Mouse (Mus musculus) spleen, embryonic (tissue): ENCODE results near the gene Pkm.

Experiments used
- CTCF ChIA-PET: fragments of 350-600 bp; sonication (Branson Sonifier 250); formaldehyde crosslinking; loops from one replicate; lab custom pipeline; 2022; lab: Charles Lee

Gene Pkm

DNA sequence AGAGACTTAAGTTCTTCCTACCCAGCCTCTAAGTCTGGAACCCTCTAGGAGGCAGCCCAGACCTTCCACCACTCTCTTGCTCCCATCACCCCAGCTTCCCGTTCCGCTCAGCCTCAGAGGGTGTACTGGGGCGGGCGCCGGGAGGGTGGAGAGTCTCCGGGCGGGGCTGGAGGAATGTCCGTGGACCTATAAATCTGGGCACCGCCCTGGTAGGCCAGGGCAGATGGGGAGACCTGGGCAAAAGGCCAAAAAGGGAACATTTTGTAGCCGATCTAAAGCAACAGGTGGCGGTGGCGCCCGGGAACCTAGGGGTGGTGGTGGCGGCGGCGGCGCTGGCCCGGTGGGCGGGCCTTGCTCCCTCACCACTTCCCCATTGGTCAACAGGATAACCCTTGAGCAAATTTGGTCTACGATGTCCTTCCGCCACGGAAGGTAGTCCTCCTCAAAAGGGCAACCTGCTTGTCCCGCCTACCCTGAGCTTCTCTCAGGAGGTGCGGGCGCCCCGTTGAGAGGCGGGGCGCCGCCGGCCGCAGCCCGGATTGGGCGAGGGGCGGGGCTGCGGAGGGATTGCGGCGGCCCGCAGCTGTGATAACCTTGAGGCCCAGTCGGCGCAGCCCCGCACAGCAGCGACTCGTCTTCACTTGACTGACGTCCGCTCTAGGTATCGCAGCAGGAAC, at the start of gene Pkm:
Gene Pkm (plus strand): TSS at position 411 of the 677 bp plus-strand sequence.
- CTCF ChIA-PET: no interaction called here

DNA sequence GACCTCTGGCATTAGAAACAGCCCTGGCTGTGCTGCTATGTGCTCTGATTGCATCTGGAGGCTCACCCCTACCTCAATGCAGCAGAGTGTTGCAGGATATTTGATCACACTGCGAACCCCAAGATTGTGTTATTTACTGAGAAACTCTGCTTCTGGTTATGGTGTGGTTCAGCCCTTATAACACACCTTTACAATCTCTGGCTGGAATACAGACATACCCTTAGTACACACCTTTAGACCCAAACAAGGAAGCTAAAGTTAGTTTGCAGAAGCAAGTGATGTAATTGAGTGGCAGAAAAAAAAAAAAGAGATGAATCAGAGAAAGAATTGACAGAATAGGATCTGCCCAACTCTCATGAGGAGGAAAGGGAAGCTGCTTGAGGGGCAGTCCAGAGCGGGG, 45.2 kb upstream of the Pkm start:
- CTCF ChIA-PET: interaction anchor here (0.6 kb wide), 1 partner anchor 650 kb away, joined by 6 read pairs; no protein-coding TSS in a partner anchor

DNA sequence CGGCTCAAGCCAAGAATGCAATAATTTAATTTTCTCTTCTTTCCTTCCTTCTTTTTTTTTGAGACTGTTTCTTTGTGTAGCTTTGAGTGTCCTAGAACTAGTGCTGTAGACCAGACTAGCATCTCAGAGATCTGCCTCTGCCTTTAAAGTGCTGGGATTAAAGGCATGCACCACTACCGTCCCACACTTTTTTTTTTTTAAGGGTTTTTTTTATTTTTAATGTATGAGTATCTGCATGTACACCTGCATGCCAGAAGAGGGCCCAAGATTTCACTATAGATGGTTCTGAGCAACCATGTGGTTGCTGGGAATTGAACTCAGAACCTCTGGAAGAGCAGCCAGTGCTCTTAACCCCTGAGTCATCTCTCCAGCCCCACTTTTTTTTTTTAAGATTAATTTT, 40.4 kb upstream of the Pkm start:
- CTCF ChIA-PET: no interaction called here

DNA sequence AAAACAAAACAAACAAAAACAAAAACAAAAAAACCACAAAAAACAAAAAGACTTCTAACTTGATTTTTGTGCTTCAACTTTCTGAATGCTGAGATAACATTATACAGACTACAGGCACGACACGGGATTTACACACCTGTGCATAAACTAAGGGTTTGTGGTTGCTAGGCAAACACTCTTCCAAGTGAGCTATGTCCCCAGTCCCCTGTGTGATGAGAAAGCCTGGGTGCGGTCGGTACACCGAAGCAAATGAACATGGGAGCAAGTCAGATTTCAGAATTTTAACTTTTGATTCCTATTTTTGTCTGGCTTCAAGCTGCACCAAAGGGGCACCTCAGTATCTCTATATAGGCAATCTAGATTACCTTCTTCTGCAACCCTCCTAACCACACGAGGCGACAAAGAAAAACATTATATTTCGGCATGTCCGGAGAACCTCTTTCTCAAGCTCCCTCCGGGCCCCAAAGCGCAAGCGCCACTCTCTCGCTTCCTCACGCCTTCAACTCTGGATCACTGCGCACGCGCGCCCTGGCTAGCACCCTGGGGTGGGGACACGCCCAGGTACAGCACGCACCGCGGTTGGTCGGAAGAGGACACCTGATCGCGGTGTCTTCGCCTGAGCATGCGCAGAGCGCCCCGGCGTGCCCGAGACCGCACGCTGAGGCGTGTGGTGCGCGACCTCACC, 39.4 kb upstream of the Pkm start, which contains the start of gene Parp6:
Gene Parp6 (plus strand): TSS at position 663 of the 685 bp plus-strand sequence.
- CTCF ChIA-PET: no interaction called here

DNA sequence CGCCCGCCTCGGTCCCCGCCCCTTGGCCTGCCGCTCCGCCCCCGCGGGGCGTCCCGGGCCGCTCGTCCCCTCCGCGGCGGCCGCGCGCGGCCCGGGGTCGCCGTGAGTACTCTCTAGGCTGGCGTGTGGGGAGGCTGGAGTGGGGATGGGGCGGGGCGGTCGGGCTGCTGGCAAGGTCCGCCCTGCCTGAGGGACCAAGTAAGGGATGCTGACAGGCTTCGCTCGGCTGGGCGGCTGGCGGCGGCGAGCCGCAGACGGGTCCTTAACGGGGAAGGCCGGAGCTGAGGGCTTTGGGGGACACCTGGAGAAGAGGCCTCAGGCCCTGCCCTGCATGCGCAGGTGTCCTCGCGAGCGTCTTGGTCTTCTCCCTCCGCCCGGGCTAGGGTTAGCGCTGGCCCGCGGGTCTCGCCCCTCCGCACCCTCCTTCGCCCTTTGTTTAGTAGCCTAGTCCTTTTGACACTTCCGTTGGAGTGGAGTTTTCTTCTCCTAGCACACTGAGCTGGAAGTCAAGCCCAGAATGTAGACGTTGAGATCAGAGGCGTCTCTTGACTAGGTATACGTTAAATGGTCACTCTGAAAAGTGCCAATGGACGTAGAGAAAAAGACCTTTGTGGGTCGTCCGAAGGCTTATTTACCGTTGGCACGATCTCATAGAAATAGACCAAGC, 38.7 kb upstream of the Pkm start:
- CTCF ChIA-PET: interaction anchor here (0.7 kb wide), 1 partner anchor 195 kb away, joined by 7 read pairs; no protein-coding TSS in a partner anchor

DNA sequence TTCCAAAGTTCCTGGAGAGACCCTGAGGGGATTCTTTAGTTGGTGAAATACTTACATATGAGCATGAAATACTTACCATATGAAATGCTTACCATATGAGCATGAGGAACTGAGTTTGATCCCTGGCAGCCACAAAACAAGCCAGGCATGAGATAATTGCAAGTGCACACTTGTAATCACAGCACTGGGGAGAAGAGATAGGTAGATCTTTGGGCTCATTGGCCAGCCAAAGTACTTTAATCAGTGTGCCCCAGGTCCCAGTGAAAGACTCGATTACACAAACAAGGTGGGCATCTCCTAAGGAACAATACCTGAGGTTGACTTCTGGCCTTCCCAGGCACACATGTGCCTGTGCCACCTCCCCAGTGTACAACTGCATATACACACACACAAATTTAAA, 17.8 kb upstream of the Pkm start:
- CTCF ChIA-PET: no interaction called here

DNA sequence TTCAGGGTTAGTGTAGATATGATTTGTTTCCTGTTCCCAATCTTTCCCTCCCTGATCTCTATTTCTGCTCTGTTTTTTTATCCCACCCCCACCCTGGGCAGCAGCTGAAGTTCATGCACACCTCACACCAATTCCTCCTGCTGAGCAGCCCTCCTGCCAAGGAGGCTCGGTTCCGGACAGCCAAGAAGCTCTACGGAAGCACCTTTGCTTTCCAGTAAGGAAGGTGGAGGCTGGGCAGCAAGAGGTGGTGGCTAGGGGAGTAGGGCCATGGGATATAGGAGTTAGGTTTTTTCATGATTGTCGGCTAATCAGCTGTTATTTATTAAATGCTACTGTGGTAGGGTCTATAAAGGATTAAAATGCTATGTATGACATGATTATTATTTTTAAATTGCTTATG, 16.2 kb upstream of the Pkm start:
- CTCF ChIA-PET: interaction anchor here (0.6 to 0.9 kb wide), 2 partner anchors 21 to 147 kb away, joined by 5 to 8 read pairs; no protein-coding TSS in a partner anchor

DNA sequence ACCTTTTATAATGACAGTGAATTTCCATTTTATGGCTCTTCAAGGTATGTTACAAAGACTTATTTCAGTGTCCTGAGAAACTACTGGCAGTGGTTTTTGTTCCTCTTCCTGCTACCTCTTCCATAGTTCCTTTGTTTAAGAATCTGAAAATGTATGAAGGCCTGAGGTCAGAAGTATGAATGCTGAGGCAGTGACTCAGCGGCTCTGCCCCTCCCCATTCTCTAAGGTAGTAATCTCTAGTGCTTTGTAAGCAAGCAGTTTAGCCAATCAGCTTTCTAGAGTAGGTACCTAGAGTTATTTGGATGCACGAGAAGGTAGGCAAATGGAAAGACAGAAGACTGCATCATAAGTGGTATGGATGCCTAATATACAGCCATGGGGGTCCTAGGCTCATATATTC, 14.8 kb upstream of the Pkm start:
- CTCF ChIA-PET: no interaction called here

DNA sequence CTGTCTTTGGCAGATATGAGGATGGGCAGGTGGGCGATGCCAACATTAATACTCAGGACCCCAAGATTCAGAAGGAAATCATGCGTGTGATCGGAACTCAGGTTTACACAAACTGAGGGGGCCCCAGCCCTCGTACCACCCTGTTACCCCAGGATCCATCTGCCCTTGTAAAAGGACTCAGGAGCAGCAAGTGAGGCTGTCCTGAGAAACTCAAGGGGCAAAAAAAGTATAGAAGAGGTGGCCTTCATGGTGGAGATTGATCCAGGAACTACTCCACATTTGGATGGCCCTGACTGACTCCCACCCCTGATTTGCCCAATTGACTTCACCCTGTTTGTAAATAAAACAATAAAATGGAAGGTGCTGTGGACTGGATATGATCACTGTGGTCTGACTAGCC, 6.3 kb upstream of the Pkm start:
- CTCF ChIA-PET: no interaction called here

DNA sequence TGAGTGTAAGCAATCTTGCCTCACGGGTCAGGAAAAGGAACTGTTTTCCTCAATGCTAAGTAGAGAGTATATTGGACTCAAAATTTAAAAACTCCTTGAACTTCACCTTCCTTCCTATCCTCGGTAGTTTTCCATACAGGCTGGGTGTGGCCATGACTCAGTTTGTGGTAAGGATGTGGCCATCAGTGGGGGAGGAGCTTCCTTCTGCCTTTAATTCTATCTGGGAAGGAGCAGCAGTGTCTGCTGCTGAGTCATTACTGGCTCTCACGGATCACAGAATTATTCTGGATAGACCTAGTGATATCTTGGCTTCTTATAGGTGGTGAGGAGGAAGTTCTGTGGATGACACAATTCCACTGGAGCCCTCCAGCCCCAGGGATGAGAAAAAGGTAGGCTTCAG, 2.8 kb upstream of the Pkm start:
- CTCF ChIA-PET: no interaction called here

DNA sequence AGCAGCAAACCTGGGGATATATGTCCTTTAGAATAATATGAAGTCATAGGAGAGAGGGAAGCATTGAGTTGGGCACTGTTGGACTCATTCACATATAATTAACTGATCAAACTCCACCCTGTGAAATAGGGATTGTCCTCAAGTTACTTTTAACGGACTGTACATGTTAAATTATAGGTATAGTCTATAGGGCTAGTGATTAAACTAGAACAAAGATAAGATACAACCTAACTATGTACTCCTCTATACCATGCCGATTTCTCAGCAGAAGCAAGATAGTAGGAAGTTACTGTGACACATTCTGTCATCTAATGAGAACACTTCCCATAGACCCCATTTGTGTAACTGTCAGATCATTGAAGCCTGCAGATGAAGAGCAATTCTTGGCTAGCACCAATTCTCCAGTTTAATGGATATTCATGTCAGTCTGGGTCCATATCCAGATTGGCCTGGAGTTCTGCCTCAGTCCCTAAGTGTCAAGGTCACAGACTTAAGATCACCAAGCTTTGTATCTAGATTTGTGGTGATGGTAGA, 1.7 kb upstream of the Pkm start:
- CTCF ChIA-PET: no interaction called here

DNA sequence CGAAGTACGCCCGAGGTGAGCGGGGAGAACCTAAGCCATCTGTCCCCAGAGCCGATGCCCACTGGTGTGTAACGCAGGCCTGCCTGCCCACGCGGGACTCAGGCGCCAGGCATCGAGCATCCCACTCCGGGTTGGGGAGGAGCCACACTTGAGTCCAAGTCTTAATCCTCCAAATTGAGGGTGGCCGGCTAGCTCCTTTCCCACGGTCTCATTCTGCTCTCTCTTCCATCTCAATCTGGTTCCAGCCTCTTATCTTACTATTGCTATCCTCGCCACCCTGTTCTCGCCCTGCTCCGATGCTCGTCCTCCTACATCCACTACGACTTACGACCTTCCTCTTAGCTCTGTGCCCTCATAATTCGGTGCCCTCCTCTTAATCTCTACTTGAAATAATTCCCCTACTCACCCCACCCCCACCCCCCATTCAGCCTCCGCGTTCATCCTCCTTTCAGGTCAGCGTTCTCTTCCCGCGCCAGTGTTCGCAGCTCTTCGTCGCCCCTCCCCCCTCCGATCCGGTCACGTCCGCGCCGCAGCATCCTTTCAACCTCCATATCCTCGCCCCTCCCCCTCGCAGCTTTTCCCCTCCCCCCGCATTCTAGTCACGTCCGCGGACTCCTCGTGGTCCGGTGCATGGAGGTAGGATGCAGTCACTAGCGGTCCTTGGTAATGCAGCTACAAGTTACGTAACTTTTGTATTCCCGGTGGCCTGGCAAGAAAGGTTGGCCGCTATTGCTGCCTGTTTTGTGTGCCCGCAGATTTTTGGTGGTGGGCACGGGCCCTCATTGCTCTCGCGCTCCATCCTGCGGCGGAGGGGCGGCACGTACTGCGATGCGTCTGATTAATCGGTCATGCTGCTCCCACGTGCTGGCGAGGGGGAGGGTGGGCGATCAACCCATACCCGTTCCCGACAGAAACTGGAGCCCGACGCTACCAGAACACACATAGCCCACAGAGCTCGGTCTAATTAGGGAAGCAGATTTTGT, 758 bp downstream of the Pkm start:
- CTCF ChIA-PET: interaction anchor here (0.6 kb wide), 1 partner anchor 9 kb away, joined by 3 read pairs; no protein-coding TSS in a partner anchor

DNA sequence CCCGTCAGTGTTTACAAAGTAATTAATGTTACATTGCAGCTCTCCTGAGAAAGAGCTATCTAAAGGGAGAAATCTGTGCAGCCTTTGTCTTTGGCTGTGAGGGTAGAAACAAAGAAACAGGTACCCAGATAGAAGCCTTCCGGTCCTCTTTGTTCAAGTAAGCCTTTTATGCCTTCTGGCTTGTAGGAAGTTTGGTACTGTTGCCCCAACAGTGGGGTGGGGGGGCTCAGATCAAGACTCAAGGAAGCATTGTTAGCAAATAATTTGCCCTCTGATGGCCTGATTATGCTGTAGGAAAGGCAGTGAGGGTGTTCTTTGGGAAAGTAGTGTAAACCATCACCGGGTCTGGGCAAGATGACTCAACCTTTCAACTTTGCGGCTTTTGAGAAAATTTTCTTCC, 2.0 kb downstream of the Pkm start:
- CTCF ChIA-PET: interaction anchor here (1.2 kb wide), 1 partner anchor 16 kb away, joined by 4 read pairs; no protein-coding TSS in a partner anchor

DNA sequence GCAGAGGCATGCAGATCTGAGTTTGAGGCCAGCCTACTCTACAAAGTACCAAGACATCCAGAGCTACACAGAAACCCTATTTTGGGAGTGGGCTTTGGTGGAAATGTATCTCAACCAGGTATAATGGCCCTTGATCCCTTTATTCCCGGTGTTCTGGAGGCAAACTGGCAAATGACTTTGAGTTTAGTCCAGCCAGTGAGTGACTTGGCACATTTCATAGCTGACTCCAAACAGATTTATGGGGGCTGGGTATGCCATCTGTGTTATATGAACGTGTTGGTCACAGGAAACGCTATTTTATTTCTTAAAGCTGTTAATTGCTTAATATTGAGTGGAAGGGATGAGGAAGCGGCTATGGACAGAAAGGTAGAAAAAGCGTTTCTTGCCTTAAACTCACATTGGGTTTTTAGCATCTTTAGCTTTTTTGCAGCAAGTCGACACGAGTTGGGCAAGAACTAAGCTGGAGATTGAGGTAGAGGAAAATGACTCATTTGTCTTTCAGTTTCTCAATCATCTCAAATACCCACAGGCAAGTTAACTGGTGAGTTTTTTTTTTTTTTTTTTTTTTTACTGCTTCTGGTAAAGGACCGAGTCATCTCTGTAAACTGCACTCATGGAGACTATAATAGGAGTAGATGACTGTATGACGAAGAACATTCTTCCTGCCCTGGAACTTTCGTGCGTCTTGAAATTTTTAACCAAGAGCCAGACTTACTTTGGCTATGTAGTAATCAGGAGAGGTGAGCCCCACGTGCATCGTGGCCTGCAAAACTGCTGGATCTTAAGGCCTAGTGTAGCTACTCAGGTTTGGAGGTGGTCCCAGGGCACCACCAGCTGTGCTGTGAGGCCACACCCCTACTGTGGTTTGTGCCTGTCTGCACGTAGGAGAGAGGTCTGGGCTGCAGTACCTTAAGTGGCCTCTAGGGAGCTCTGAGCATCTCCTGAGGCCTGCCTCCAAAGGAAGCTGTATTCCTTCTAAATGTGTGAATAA, 3.2 kb downstream of the Pkm start:
- CTCF ChIA-PET: interaction anchor here (1.2 kb wide), 1 partner anchor 15 kb away, joined by 4 read pairs; no protein-coding TSS in a partner anchor

DNA sequence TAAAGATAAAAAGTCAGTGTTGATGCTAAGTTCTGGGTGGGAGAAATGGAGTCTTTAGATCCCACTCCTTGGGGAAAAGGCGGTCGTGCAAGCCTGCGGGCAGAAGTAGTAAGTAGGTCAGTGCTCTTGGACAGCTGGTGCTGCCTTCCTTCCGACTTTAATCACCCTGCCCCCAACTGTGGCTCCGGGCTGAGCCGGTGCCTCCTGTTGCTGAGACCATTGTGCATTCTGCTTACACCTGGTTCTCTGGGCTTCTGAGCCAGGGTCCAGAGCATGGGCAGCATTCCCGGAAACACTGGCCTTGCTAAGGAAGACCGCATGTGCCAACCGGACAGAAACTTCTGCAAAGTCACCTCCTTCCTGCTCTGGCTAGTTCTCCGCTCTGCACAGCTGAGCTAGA, 4.3 kb downstream of the Pkm start:
- CTCF ChIA-PET: interaction anchor here (1.0 kb wide), 1 partner anchor 9 kb away, joined by 4 read pairs; no protein-coding TSS in a partner anchor

DNA sequence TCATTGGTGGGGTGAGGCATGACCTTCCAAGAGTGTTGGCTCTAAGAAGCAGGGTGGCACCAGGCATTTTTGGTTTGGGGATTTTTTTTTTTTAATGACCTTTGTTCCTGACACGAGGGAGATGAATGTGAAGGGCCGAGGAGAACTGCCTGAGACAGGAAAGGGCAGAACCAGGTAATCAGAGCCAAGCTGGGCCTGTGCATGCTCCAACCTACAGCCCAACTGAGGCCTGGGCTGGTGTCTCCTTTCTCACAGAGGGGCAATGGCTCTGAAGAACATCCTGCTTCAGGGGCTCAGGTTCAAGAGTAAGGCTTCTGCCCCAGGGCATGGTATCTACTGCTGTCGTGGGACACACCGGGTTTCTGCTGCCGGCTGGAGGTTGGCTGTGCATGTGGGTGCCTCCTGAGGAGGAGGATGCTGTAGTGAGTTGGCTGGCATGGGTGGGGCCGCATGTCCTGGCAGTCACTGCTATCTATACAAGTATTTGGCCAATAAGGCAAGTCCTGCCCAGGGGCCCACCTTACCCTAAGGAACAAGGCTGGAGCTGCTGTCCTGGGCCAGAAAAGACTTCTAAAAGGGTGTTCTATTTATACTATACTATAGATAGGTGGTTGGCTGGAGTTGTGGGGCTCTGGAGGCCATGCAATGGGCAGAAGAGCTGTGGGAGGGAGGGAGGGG, 5.3 kb downstream of the Pkm start:
- CTCF ChIA-PET: interaction anchor here (0.7 kb wide), 2 partner anchors 20 to 322 kb away, joined by 4 to 12 read pairs; no protein-coding TSS in a partner anchor

DNA sequence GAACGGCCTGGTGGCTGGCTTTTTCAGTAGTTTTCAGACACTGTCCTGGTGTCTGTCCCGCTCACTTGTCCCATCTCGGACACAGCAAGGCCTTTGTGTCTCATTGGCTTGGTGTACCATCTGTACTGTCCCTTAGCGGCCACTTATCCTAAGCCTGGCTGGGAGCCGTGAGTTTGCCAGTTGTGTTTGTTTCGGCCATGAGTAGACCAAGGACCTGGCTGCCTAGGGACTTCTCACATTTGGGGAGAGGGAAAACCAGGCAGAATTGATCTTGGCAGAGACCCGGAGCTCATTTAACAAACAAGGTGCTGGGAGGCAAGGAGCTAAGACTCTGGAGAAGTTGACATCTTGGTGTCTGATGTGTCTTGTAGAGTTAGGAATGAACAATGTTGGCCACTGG, 7.1 kb downstream of the Pkm start:
- CTCF ChIA-PET: no interaction called here

DNA sequence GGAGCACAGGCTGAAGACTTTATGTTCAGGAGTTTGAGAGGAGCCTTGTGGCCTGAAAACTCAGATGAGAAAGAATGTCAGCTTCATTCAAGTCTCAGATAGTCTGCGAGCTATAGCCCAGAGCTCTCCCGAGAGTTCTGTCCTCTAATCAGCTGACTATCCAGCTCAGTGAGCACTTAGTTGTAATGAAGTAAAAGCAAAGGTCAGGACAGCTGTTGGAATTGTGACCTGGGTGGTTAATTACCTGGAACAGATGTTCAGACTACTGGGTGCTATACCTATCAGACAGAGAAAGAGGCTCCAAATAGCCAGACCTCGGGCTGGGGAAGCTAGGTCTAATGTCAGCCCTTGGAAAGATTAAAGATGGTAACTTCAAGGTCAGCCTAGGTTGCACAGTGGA, 7.8 kb downstream of the Pkm start:
- CTCF ChIA-PET: no interaction called here
